Mouse (Mus musculus) naive thymus-derived CD4-positive, alpha-beta T cell, adult 2 months (primary cell): ENCODE measurements at regions not wholly inside any gene's neighbourhood (a gene's known extent, or its start where the extent isn't known, plus 50 kb on each side); places are given as distances from the start of the nearest gene placed in this dataset.

Experiments
- DNase-seq: peaks from one replicate; pipeline ENCODE4 v3.0.0-alpha.2; 2011; ENCODE audit warnings: low read depth

- DNase-seq = no peak
Observed at GRCm38 (mm10) chr2:9435155-9435872, 445.7 kb upstream of the 4930412O13Rik start.

- DNase-seq = no peak
Observed at GRCm38 (mm10) chr2:9443103-9443502, 437.9 kb upstream of the 4930412O13Rik start.

- no peak for DNase-seq
Observed at GRCm38 (mm10) chr2:9445826-9446225, 435.2 kb upstream of the 4930412O13Rik start.

GRCm38 (mm10) chr2:9464413-9464812 is 416.6 kb upstream of the 4930412O13Rik start:
- no peak for DNase-seq

GRCm38 (mm10) chr2:9464818-9465217 is 416.2 kb upstream of the 4930412O13Rik start:
- no peak for DNase-seq

GRCm38 (mm10) chr2:9467573-9467972 is 413.5 kb upstream of the 4930412O13Rik start:
- DNase-seq = peak; percentile 36

GRCm38 (mm10) chr2:9468651-9469050 is 412.4 kb upstream of the 4930412O13Rik start:
- DNase-seq = no peak

GRCm38 (mm10) chr2:9481678-9482345 is 399.2 kb upstream of the 4930412O13Rik start:
- no peak for DNase-seq

GRCm38 (mm10) chr2:9487381-9487914 is 393.6 kb upstream of the 4930412O13Rik start:
- no peak for DNase-seq

- DNase-seq = peak; percentile 67
Observed at GRCm38 (mm10) chr2:9493606-9494145, 387.4 kb upstream of the 4930412O13Rik start.

- DNase-seq = peak; percentile 90
Observed at GRCm38 (mm10) chr2:9520045-9520444, 361.0 kb upstream of the 4930412O13Rik start.

- no peak for DNase-seq
Observed at GRCm38 (mm10) chr2:9525910-9526309, 355.1 kb upstream of the 4930412O13Rik start.

- no peak for DNase-seq
Observed at GRCm38 (mm10) chr2:9535141-9535658, 345.9 kb upstream of the 4930412O13Rik start.

GRCm38 (mm10) chr2:9547771-9548590 is 333.1 kb upstream of the 4930412O13Rik start:
- no peak for DNase-seq

GRCm38 (mm10) chr2:9553313-9553712 is 327.7 kb upstream of the 4930412O13Rik start:
- DNase-seq = no peak

- peak; percentile 35 for DNase-seq
Observed at GRCm38 (mm10) chr2:9564487-9565043, 316.5 kb upstream of the 4930412O13Rik start.

- DNase-seq = no peak
Observed at GRCm38 (mm10) chr2:9569220-9569619, 311.8 kb upstream of the 4930412O13Rik start.

GRCm38 (mm10) chr2:9574196-9574595 is 306.9 kb upstream of the 4930412O13Rik start:
- DNase-seq = no peak

GRCm38 (mm10) chr2:9574651-9575050 is 306.4 kb upstream of the 4930412O13Rik start:
- DNase-seq = no peak

- peak; percentile 31 for DNase-seq
Observed at GRCm38 (mm10) chr2:9577868-9578267, 303.2 kb upstream of the 4930412O13Rik start.

GRCm38 (mm10) chr2:9587389-9587788 is 293.7 kb upstream of the 4930412O13Rik start:
- DNase-seq = no peak
